Mouse (Mus musculus) ES-E14 (cell line): ENCODE measurements around the gene C8a.

Source experiments
- HCFC1 ChIP-seq: IDR thresholded peaks from 2 replicates; pipeline ENCODE4 v1.6.1; 2012; ENCODE audit warnings: low read length, inconsistent platforms, borderline replicate concordance; ENCODE audit not compliant: insufficient read depth
- ZC3H11A ChIP-seq: IDR thresholded peaks from 2 replicates; pipeline ENCODE4 v1.6.1; 2012; ENCODE audit warnings: low read depth, mild to moderate bottlenecking, inconsistent platforms, low read length, borderline replicate concordance
- ZNF384 ChIP-seq: IDR thresholded peaks from 2 replicates; pipeline ENCODE4 v1.6.1; 2012; ENCODE audit warnings: low read depth, low read length, inconsistent platforms

DNA sequence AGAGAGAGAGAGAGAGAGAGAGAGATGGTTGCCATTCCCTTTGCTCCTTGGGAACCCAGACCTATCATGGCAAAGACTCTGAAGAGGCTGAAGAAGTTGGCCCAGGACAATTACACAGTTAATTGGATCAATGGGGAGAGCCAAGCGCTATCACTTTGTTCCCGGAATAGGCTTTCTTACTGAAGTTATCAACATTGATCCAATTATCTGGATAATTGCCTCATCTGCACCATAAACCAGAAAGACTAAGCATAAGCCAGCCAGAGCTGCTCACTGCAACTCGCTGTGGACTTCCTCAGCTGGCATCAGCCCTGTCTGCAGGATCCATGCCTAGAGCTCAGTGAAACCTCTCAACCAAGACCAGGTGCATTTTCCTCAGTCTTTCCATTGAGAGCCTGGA lies 100.6 kb downstream of the C8a start:
- TF ChIP-seq ZNF384 (no peak), HCFC1 (no peak), ZC3H11A (no peak)
